Comparison of ENCODE assay signal across 20 mouse cellular contexts in the genomic region with DNA sequence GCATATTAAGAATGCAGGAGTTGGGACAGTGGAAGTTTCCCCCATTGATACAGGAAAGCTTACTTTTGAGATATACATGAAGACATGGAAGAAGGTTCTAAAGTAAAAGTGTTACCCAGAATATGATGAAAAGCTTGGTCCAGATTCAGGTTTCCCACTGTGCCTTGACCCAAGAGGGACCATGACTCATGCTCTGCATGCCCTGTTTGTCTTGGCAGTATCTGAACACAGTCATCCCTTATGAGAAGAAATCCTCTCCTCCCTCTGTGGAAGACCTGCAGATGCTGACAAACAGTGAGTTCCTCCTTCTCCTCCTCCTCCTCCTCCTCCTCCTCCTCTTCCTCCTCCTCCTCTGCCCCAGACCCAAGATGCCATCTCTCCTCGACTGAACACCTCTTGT. TPM values are rescaled to one million over a fixed set of nuclear protein-coding genes. Genes with fewer than 3 reads are reported as not detected.
DNase-seq lines count a peak whose midpoint lies in the region; ATAC-seq and TF ChIP-seq lines count a peak whose summit lies in the region.
"Had no signal": no experiment of that assay in that cellular context is flagged by ENCODE, and none has a peak within 500 bp of the region (broad histone marks: within the 10 kb centered on the region; RNA-seq: fewer than 3 reads in every experiment).

No protein-coding gene starts in this region.

- DNase-seq in cerebellum, adult 18-20 months: peak; percentile 44 to 69
- no peak for DNase-seq in cerebellum, postnatal 4 days (ENCODE audit: low spot score in 2 of 2)
- DNase-seq in Patski (ENCODE audit: low read depth, low spot score): no peak
- DNase-seq in cerebellum, adult 9-10 months: peak; percentile 77
- DNase-seq in layer of hippocampus, adult 18-20 months (ENCODE audit: low spot score in 2 of 2): no peak
- no peak for DNase-seq in gastrocnemius, postnatal 4 days (ENCODE audit: low spot score in 2 of 2)
- no peak for DNase-seq in right cerebral cortex, adult 18-20 months
- DNase-seq: forebrain, postnatal 0 days; gastrocnemius, postnatal 25 days; heart, postnatal 36 days; kidney, adult 2 months; liver, embryonic 13.5 days; lung, adult 2 months; right cerebral cortex, postnatal 25 days; spleen, adult 18-20 months had no signal

- CTCF ChIA-PET in Patski (lab: Charles Lee): interaction anchor here (1.2 kb wide), 1 partner anchor 12 kb away, joined by 3 read pairs; no protein-coding TSS in a partner anchor

- in situ Hi-C loops in Patski (cut with MboI; ENCODE audit: low pct_unique_long_range_greater_than_20kb): no loop called here

- POLR2A ChIA-PET in Patski (lab: Charles Lee): no interaction called here

- peak; percentile 39 for ATAC-seq in Patski
- ATAC-seq: forebrain, postnatal 0 days; midbrain, embryonic 13.5 days had no signal

- H3K27me3 ChIP-seq in Patski: peaks cover 16% of the 10 kb centered on the region
- H3K27me3 ChIP-seq: heart, embryonic 15.5 days; hindbrain, embryonic 13.5 days; liver, embryonic 13.5 days; midbrain, embryonic 13.5 days had no signal

- TF ChIP-seq CTCF in Patski (IDR thresholded peaks at IDR 0.05): no peak

RNA-seq across cellular contexts. Expression of a gene that starts 48.6 kb away (rescaled TPM):
- not detected for polyA plus RNA-seq in Patski (2021)
- 100 to 1,000 TPM; 274 to 280 TPM for total RNA-seq in layer of hippocampus, adult 18-20 months (2021)
- total RNA-seq in gastrocnemius, postnatal 4 days (2021): 10 to 100 TPM; 11.1 to 13.2 TPM
- total RNA-seq: monocyte, adult 5-6 weeks; neutrophil, adult 5-6 weeks had no signal

Comparison
In these comparisons a context has a peak if more than half of its experiments do, and no peak if none do; other contexts are left out.
1. DNase-seq: peak in cerebellum, adult 18-20 months (2 of 2) and cerebellum, adult 9-10 months (single experiment); none in cerebellum, postnatal 4 days (0 of 2), Patski (single experiment), layer of hippocampus, adult 18-20 months (0 of 2), gastrocnemius, postnatal 4 days (0 of 2) and right cerebral cortex, adult 18-20 months (single experiment).
2. RNA of a gene that starts 48.6 kb away (total RNA-seq): 274 to 280 TPM in layer of hippocampus, adult 18-20 months; 11.1 to 13.2 TPM in gastrocnemius, postnatal 4 days; every median in the first group is over 10 times any median in the second.